Mouse (Mus musculus) intestine, embryonic 15.5 days (tissue): Measurements from ENCODE around the gene Usp54. TPM values are rescaled to one million over a fixed set of nuclear protein-coding genes. Genes with fewer than 3 reads are reported as not detected.
"Not testable (repeated sequence)": the region's sequence is repeated elsewhere in the genome, so short reads cannot be mapped to it uniquely, and the experiment has no call there.

Experiments used
- ATAC-seq: fragments of 200-750 bp; cut with Nextera tagmentation; 2 replicates; pipeline ENCODE4 v1.8.0; 2017; ENCODE audit warnings: moderate TSS enrichment, moderate library complexity
- H3K27ac ChIP-seq: fragments of 300-500 bp; sonication (generic); 2 replicates; pipeline ENCODE4 v1.5.1; 2015; ENCODE audit warnings: mild to moderate bottlenecking, inconsistent platforms
- H3K27me3 ChIP-seq: fragments of 300-500 bp; sonication (generic); replicated peaks from 2 replicates; pipeline ENCODE4 v1.6.1; 2015; ENCODE audit warnings: inconsistent platforms
- H3K36me3 ChIP-seq: fragments of 300-500 bp; sonication (generic); 2 replicates; pipeline ENCODE4 v1.6.1; 2015; ENCODE audit warnings: inconsistent platforms
- H3K4me1 ChIP-seq: fragments of 300-500 bp; sonication (generic); replicated peaks from 2 replicates; pipeline ENCODE4 v1.6.1; 2015; ENCODE audit warnings: inconsistent platforms
- H3K4me2 ChIP-seq: fragments of 300-500 bp; sonication (generic); replicated peaks from 2 replicates; pipeline ENCODE4 v1.6.1; 2015; ENCODE audit warnings: mild to moderate bottlenecking, inconsistent platforms
- H3K4me3 ChIP-seq: fragments of 300-500 bp; sonication (generic); replicated peaks from 2 replicates; pipeline ENCODE4 v1.5.1; 2015; ENCODE audit warnings: inconsistent platforms
- H3K9ac ChIP-seq: fragments of 300-500 bp; sonication (generic); 2 replicates; pipeline ENCODE4 v1.6.1; 2015; ENCODE audit warnings: inconsistent platforms
- H3K9me3 ChIP-seq: fragments of 300-500 bp; sonication (generic); 2 replicates; pipeline ENCODE4 v1.6.1; 2016; ENCODE audit warnings: inconsistent platforms
- WGBS: fragments of 180-500 bp; shearing (Covaris S2); methylation state at CpG from one replicate; pipeline ENCODE4 v1.1.7; 2015; 5-methylcytosine and 5-hydroxymethylcytosine counted together
- polyA plus RNA-seq: library from polyadenylated mRNA; unstranded; fragments of >200 nt; fragmentation: Nextera tagmentation; extraction: Ambion mirVana; gene quantifications from 2 replicates; pipeline ENCODE4 v1.2.1, GENCODE M21; 2015

Usp54 gene
- polyA plus RNA-seq, 1 experiment from 2014 or later: 4.4 TPM

- Histone ChIP-seq H3K9me3 (no peaks in the 10 kb centered on the region), H3K27ac (no peak overlapping the region), H3K27me3 (no peaks in the 10 kb centered on the region), H3K4me2 (no peak overlapping the region), H3K4me1 (no peaks in the 10 kb centered on the region), H3K9ac (no peak overlapping the region), H3K36me3 (no peaks in the 10 kb centered on the region), H3K4me3 (no peak overlapping the region)
- WGBS: 77% methylated on average over 2 of the region's 2 CpGs
- peak; percentile 51; the same call in 1 of the 2 replicates for ATAC-seq
Observed at GRCm38 (mm10) chr14:20599542-20599941, 41.3 kb downstream of the Usp54 start.

GRCm38 (mm10) chr14:20595781-20596180, 45.1 kb downstream of the Usp54 start:
- Histone ChIP-seq H3K9ac (no peak overlapping the region), H3K4me2 (no peak overlapping the region), H3K27ac (no peak overlapping the region), H3K27me3 (no peaks in the 10 kb centered on the region), H3K36me3 (no peaks in the 10 kb centered on the region), H3K4me3 (no peak overlapping the region), H3K4me1 (no peaks in the 10 kb centered on the region), H3K9me3 (no peaks in the 10 kb centered on the region)
- no peak for ATAC-seq
- WGBS: 59% methylated on average over 3 of the region's 3 CpGs

GRCm38 (mm10) chr14:20587458-20587857, 53.4 kb downstream of the Usp54 start:
- Histone ChIP-seq H3K9me3 (no peaks in the 10 kb centered on the region), H3K4me1 (no peaks in the 10 kb centered on the region), H3K9ac (no peak overlapping the region), H3K27me3 (no peaks in the 10 kb centered on the region), H3K36me3 (no peaks in the 10 kb centered on the region; the same call in 1 of the 2 replicates), H3K4me2 (no peak overlapping the region), H3K27ac (no peak overlapping the region), H3K4me3 (no peak overlapping the region)
- WGBS: 62% methylated on average over 5 of the region's 5 CpGs
- ATAC-seq: peak; percentile 61; the same call in 1 of the 2 replicates

- no peak for ATAC-seq
- WGBS: 75% methylated on average over 6 of the region's 6 CpGs
- no peaks in the 10 kb centered on the region for H3K9me3 ChIP-seq
Observed at GRCm38 (mm10) chr14:20578822-20579407, 61.9 kb downstream of the Usp54 start.

DNA sequence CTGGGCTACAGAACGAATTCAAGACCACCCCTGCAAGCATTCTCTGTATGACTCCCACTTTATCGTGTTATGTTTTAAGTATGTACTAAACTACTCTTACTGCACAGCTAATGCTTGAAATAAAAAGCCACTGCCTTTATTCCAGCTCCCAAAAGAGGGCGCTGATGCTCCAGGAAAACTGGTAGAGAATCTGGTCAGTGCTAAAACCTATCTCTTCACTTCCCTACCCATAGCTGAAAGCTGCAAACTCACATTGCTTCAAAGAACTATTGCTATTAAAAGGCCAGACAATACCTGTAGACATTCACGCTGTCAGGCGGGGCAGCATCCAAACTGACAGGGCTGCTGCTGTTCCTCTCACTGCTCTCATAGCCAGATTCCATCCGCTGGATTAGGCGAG, 64.7 kb downstream of the Usp54 start:
- H3K4me3 ChIP-seq: no peak overlapping the region
- H3K9ac ChIP-seq: no peak overlapping the region
- 48% methylated on average over 7 of the region's 7 CpGs for WGBS
- H3K4me2 ChIP-seq: no peak overlapping the region
- no peaks in the 10 kb centered on the region for H3K36me3 ChIP-seq
- ATAC-seq: peak; percentile 55
- H3K27me3 ChIP-seq: no peaks in the 10 kb centered on the region
- no peaks in the 10 kb centered on the region for H3K9me3 ChIP-seq
- no peaks in the 10 kb centered on the region for H3K4me1 ChIP-seq
- no peak overlapping the region for H3K27ac ChIP-seq

More at GRCm38 (mm10) chr14:20578822-20579407, 61.9 kb downstream of the Usp54 start:
- Histone ChIP-seq H3K27me3 (no peaks in the 10 kb centered on the region), H3K36me3 (no peaks in the 10 kb centered on the region; the same call in 1 of the 2 replicates), H3K4me3 (no peak overlapping the region), H3K27ac (no peak overlapping the region), H3K4me2 (no peak overlapping the region), H3K9ac (no peak overlapping the region), H3K4me1 (no peaks in the 10 kb centered on the region)

- H3K4me1 ChIP-seq, H3K27ac ChIP-seq, H3K9me3 ChIP-seq, H3K36me3 ChIP-seq, H3K4me3 ChIP-seq, ATAC-seq, H3K4me2 ChIP-seq, H3K27me3 ChIP-seq, H3K9ac ChIP-seq: not testable (repeated sequence)
- 91% methylated on average over 3 of the region's 3 CpGs for WGBS
Observed at GRCm38 (mm10) chr14:20573196-20573595, 67.7 kb downstream of the Usp54 start.

GRCm38 (mm10) chr14:20565256-20566021, 75.4 kb downstream of the Usp54 start:
- no peak for ATAC-seq
- no peak overlapping the region for H3K27ac ChIP-seq

GRCm38 (mm10) chr14:20564692-20565091, 76.2 kb downstream of the Usp54 start:
- ATAC-seq: no peak
- no peaks in the 10 kb centered on the region for H3K27me3 ChIP-seq
- H3K36me3 ChIP-seq: peaks cover 15% of the 10 kb centered on the region
- H3K9me3 ChIP-seq: no peaks in the 10 kb centered on the region
- 76% methylated on average over 12 of the region's 12 CpGs for WGBS
- H3K4me1 ChIP-seq: no peaks in the 10 kb centered on the region
- no peak overlapping the region for H3K27ac ChIP-seq
- no peak overlapping the region for H3K4me3 ChIP-seq
- H3K4me2 ChIP-seq: no peak overlapping the region
- H3K9ac ChIP-seq: no peak overlapping the region

More at GRCm38 (mm10) chr14:20565256-20566021, 75.4 kb downstream of the Usp54 start:
- WGBS: 68% methylated on average over 9 of the region's 9 CpGs
- Histone ChIP-seq H3K4me3 (no peak overlapping the region), H3K4me2 (no peak overlapping the region), H3K9me3 (no peaks in the 10 kb centered on the region), H3K4me1 (no peaks in the 10 kb centered on the region), H3K27me3 (no peaks in the 10 kb centered on the region), H3K9ac (no peak overlapping the region), H3K36me3 (peaks cover 16% of the 10 kb centered on the region)

DNA sequence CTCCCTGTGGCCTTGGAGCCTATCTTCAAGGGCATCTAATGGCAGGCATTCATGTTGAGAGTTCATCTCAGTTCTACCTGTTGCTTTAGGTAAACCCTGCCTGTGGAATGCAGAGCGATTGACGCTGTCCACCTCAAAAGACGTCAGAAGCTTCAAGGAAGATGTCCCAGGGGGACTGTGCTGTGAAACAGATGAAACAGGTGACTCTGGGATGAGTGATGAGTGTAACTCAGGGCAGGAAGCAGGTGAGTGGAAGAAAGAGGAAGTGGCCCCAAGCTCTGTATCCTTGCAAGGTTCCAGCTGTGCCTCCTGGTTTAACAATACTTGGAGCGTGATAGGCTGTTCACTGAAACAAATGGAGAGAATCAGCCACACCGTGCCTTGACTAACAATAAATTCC, 79.0 kb downstream of the Usp54 start:
- no peak overlapping the region for H3K4me3 ChIP-seq
- no peaks in the 10 kb centered on the region for H3K27me3 ChIP-seq
- H3K36me3 ChIP-seq: peaks cover 11% of the 10 kb centered on the region
- ATAC-seq: no peak
- no peaks in the 10 kb centered on the region for H3K4me1 ChIP-seq
- H3K9me3 ChIP-seq: no peaks in the 10 kb centered on the region
- 90% methylated on average over 5 of the region's 5 CpGs for WGBS
- H3K4me2 ChIP-seq: no peak overlapping the region
- no peak overlapping the region for H3K27ac ChIP-seq
- H3K9ac ChIP-seq: no peak overlapping the region

DNA sequence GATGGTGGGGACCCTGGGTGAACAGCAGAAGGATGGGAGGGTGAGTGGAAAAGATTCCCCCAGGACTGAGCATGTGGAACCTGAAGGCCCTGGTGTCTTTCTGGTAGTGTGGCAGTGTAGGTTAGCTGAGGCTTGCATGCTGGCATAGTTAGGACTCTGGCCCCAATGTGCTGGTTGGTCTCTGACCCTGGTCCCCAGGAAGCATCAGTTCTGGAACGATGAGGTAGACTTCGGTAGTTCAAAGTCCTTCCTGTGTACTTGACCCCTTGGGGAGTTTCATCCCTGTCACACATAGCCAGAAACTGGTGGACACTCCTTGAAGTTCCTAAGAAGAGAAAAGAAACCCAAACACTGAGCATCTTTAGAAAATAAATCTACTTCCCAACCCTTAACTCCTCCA, 90.7 kb downstream of the Usp54 start:
- Histone ChIP-seq H3K4me1 (peaks cover 3% of the 10 kb centered on the region; the same call in 1 of the 2 replicates), H3K36me3 (0 out of 2 replicates have a peak, but pooled peaks cover 6% of the 10 kb centered on the region), H3K9ac (no peak overlapping the region), H3K27me3 (no peaks in the 10 kb centered on the region), H3K4me3 (no peak overlapping the region), H3K4me2 (no peak overlapping the region), H3K27ac (no peak overlapping the region), H3K9me3 (no peaks in the 10 kb centered on the region)
- no peak for ATAC-seq
- WGBS: 83% methylated on average over 2 of the region's 2 CpGs

GRCm38 (mm10) chr14:20546415-20546814, 94.4 kb downstream of the Usp54 start, which contains the start of gene Ppp3cb:
Gene Ppp3cb, minus strand, starts transcription at chr14:20546573.
- Histone ChIP-seq H3K27me3 (no peaks in the 10 kb centered on the region), H3K9me3 (no peaks in the 10 kb centered on the region), H3K36me3 (0 out of 2 replicates have a peak, but pooled peaks cover 6% of the 10 kb centered on the region), H3K4me3 (peak within 1 kb of the TSS; percentile 82), H3K4me1 (peaks cover 6% of the 10 kb centered on the region; the same call in 1 of the 2 replicates), H3K27ac (peak within 1 kb of the TSS; percentile 98), H3K9ac (peak within 1 kb of the TSS; percentile 93), H3K4me2 (peak within 1 kb of the TSS; percentile 56)
- peak; percentile 93 for ATAC-seq
- WGBS: under 1% methylated on average over 20 of the region's 29 CpGs

GRCm38 (mm10) chr14:20545529-20546331, 95.1 kb downstream of the Usp54 start:
- ATAC-seq: peak; percentile 100
- WGBS: 0% methylated on average over 50 of the region's 67 CpGs

More at GRCm38 (mm10) chr14:20545529-20546331, 95.1 kb downstream of the Usp54 start:
- Histone ChIP-seq H3K4me1 (peaks cover 6% of the 10 kb centered on the region; the same call in 1 of the 2 replicates), H3K9ac (peak overlapping the region; percentile 93), H3K27me3 (no peaks in the 10 kb centered on the region), H3K4me2 (peak overlapping the region; percentile 56), H3K9me3 (no peaks in the 10 kb centered on the region), H3K27ac (peak overlapping the region; percentile 98), H3K4me3 (peak overlapping the region; percentile 82), H3K36me3 (0 out of 2 replicates have a peak, but pooled peaks cover 6% of the 10 kb centered on the region)
